Mouse (Mus musculus): ENCODE data around the gene Rnf207.
A peak's percentile ranks its signal among the peaks of the same experiment; 100 is the strongest.

Rnf207 gene

DNA sequence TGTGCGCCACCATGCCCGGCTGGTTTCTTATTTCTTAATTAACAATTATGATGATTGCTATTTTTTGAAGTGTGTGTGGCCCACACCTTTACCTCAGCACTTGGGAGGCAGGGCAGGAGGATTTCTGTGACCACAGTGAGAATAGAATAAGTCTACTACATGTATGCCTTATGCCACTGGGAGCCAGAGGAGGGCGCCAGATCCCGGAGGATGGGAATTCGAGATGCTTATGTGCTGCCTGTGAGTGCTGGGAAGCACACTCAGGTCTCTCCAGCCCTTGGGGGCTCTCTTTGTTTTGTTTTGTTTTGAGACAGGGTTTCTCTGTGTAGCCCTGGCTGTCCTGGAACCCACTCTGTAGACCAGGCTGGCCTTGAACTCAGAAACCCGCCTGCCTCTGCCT is 9.9 kb upstream of the Rnf207 start:
- DNase-seq (ENCODE audit: low spot score in 2 of 2), result no peak

GRCm38 (mm10) chr4:152326543-152326942 is 7.8 kb upstream of the Rnf207 start:
- DNase-seq (ENCODE audit: low spot score in 2 of 2), result no peak

DNA sequence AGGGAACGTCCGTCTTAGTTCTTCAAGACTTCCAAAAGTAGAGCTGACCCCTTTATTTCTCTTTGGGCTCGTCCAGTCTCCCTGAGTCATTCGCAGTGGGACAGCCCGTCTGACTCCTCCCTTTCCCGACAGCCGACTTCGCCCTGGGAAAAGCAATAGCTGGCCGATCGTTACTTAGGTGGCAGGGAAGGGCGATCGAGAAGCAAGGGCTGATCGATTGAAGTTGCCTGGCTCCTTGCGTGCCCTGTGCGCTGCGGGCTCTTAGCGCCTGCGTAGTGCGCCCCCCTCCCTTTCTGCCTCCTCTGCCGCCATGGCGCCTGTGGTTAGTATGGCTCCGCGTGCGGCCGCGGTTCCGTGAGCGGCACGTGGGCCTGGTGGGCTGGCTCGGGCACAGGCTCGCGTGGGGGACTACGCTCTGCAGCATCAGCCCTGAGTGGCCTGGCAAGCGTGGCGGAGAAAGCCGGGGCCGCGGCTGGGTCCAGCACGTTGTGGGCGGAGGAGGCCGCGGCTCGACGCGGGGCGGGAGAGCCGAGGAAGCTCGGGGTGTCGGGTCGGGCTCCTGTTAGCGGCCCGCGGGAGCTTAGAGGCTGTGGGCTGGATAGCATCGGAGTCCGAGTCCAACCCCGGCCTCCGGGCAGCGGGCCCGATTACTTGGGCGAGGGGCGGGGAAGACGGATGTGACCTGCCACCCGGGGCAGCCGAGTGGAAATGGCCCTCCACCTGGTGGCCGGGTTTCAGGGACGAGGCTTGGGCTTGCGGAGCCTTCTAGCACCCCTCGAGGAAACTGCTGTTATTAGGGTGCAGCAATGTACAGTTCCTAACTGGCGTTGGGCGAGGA is 7.0 kb upstream of the Rnf207 start, which contains the start of gene Rpl22:
Gene Rpl22 (plus strand): TSS at position 169 of the 838 bp plus-strand sequence.
- DNase-seq (ENCODE audit: low spot score in 2 of 2), result peak; percentile 97 to 98

GRCm38 (mm10) chr4:152324641-152325562 is 6.1 kb upstream of the Rnf207 start:
- no peak for DNase-seq (ENCODE audit: low spot score in 2 of 2)

DNA sequence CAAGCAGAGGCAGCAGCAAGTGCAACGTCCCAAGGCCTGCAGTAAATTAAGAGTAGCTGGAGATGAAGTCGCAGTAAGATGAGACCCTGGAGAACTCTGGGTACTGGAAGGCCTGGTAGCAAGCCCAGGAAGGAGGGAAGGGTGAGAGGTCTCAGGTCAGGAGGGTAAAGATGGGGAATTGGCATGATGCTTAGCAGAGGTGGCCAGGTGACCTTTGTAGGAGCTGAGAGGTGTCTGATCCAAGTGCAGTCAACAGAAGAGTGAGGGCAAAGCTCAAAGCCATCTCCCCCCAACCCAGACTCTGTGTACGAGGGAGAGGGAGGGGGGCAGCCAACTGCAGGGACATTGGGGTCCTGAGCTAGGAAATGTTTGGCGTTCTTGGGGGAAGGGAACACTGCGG is 2.7 kb upstream of the Rnf207 start:
- DNase-seq (ENCODE audit: low spot score in 2 of 2), result no peak

DNA sequence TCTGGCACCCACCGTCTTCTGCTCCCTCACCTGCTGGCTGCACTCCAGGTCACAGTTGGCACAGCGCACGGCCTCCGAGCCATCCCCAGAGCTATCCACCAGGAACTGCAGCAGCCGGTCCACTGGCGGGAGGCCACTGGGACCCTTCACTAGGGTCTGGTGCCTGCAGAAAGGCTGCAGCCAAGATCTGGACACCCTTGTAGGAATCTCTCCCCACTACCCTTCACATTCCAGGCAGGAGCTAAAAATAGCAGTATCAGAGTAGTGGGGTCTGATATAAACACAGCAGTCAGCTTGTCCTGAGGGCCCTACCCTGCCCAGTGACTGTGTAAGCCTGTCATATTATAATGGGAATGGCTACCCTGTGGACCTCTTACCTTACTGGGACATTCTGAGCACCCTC is 1.2 kb downstream of the Rnf207 start:
- DNase-seq (ENCODE audit: low spot score in 2 of 2), result no peak

DNA sequence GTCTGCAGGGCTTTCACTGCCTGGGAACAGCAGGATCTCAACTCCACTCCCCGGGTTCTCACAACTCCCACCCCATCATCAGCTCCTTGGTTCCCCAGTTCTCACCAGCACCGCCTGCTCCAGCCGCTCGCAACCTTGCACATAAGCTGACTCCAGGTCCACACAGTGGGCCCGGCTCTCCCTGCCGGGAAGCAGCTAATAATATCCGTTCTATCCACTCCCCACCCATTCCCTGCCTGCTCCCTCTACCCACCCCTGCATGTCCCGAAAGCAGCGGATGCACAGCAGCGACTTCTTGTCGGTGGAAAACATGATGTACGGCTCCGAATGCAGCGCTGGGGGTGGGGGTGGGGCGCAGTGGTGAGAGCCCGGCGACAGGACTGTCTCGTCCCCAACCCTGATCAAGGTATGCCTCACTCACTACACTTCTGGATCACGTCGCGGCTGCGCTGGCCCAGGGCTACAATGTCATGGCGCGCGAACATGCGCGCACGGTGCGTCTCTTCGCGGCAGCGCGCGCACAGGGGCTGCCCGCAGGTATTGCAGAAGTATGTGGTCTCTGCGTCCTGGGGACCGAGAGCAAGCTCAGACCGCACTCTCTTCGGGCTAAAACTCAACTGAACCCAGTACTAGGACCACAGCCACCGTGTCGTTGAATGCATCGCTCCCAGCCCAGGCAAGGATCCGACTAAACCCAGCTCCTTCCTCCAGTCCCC is 3.1 kb downstream of the Rnf207 start:
- DNase-seq (ENCODE audit: low spot score in 2 of 2), result no peak

DNA sequence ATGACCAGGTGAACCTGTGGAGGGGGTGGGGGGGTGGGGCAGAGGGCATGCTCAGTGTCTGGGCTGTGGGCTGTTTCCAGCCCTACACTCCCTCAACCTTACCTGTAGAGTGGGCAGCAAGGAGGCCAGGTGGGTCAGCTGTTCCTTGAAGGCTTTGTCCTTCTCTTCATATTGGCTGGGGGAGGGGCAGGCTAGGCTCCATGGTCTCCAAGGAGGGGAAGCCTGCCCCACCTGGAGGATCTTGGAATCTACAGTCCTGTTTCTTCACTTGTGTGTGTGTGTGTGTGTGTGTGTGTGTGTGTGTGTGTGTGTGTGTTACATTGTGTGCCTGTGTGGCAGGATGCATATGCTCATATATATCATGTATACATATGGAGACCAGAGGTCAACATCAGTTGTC is 4.9 kb downstream of the Rnf207 start:
- DNase-seq (ENCODE audit: low spot score in 2 of 2), result peak; percentile 63 to 67

GRCm38 (mm10) chr4:152313211-152313632 is 5.6 kb downstream of the Rnf207 start:
- no peak for DNase-seq (ENCODE audit: low spot score in 2 of 2)

- DNase-seq (ENCODE audit: low spot score in 2 of 2), result no peak
Measured at GRCm38 (mm10) chr4:152312186-152312585, 6.6 kb downstream of the Rnf207 start.

GRCm38 (mm10) chr4:152307542-152307941 is 11.3 kb downstream of the Rnf207 start:
- DNase-seq (ENCODE audit: low spot score in 2 of 2), result no peak

GRCm38 (mm10) chr4:152305991-152306390 is 12.8 kb downstream of the Rnf207 start:
- DNase-seq (ENCODE audit: low spot score in 2 of 2), result no peak

GRCm38 (mm10) chr4:152304685-152305084 is 14.1 kb downstream of the Rnf207 start:
- DNase-seq (ENCODE audit: low spot score in 2 of 2), result no peak

DNA sequence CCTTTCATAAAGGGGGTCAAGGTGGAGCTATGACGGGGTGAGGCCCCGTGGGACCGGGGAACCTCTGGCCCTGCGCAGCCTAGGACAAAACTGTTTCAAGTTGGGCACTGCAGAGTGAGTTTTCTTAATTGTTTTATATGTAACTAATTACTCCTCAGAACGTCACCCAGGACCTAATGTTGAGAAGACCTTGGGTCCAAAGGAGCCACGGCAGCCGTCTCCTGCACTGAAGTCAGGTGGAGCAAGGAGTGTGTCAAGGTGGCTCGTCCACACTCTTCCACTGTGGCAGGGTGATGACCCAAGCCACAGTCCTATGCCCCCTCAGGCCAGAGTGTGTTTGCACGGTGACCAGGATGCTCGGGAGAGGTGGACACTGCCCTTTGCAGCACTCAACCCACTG is 15.6 kb downstream of the Rnf207 start:
- no peak for DNase-seq (ENCODE audit: low spot score in 2 of 2)

DNA sequence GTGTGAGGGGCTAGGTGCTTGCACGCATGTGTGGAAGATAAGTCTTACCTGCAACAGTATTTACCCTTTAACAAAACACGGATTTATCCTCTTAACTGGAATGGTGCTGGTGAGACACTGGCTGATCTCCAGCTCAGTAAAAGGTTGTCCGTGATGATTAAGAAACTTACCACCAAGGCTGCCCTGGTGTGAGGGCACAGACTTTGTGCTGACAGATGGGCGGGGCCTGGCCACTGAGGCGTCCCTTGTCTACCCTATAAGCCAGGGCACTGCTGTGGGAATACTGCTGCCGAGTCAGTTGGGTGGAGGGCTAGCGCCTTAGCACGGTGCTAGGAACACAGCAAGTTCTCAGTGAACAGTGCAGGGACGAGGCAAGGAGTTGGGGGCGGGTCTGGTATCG is 16.8 kb downstream of the Rnf207 start:
- DNase-seq (ENCODE audit: low spot score in 2 of 2), result no peak

DNA sequence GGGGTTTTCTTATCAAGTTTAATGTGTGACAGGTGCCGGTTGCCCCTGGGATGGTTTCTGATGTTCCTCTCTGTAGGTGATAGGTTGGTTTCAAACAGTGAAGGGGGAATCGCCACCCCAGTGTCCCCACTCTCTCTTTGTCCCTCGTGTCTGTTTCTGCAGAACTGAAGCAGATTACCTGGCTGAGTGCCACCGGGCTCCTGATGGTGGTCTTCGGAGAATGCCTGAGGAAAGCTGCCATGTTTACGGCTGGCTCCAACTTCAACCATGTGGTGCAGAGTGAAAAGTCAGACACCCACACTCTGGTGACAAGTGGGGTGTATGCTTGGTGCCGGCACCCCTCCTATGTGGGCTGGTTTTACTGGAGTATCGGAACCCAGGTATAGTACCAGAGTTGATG is 18.4 kb downstream of the Rnf207 start:
- no peak for DNase-seq (ENCODE audit: low spot score in 2 of 2)

- DNase-seq (ENCODE audit: low spot score in 2 of 2), result no peak
Measured at GRCm38 (mm10) chr4:152298836-152299235, 20.0 kb downstream of the Rnf207 start.

DNA sequence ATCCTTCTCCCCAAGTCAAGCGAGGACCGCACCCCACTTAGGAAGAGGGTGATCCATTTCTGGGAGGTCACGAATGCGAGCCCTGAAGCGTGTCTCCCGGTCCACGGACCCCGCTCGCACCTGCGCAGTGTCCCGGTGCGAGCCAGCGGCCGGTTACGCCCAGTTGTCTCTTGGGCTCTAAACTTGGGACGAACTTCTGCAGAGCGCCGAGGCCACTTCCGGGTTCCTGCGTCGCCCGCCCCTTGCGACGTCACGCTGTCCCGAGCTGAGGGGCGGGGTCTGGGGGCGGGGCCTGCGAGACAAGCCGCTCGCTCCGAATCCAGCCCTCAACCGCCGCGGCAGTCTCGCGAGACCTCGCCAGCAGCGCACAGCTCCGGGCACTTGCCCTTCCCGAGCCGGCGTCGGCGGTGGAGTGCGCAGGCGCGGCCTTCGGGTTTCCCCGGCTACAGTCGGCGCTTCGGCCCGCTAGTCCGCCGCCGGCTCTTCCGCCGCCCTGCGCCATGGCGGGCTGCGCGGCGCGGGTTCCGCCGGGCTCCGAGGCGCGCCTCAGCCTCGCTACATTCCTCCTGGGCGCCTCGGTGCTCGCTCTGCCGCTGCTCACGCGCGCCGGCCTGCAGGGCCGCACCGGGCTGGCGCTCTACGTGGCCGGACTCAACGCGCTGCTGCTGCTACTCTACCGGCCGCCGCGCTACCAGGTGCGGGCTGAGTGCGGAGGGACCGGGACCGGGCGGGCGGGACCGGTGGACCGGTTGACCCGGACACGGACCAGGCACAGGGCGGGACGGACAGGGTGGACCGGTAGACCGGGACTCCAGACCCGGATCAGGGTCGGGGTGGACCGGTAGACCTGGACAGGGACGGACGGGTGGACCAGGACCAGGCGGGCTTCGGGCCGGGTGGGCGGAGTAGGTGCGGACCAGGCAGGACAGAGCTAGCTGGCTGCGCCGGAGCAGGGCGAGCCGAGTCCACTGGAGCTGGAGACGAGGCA is 21.6 kb downstream of the Rnf207 start, which contains the start of gene Icmt:
Gene Icmt (plus strand): TSS at position 354 of the 988 bp plus-strand sequence.
- peak; percentile 99 to 100 for DNase-seq (ENCODE audit: low spot score in 2 of 2)

DNA sequence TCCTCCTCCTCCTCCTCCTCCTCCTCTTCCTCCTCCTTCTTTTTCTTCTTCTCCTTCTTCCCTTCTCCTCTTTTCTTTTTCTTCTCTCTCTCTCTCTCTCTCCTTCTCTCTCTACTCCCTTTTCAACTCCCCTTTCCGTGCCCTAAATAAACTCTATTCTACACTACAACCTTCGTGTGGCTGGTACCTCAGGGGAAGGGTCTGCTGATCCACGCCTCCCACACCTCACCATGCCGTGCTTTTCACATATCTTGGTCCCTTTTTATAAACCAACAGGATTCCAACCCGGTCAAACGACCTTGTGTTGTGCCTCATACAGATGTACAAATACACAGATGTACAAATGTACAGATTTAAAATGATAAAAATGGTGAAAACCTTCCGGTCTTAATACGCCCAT is 22.4 kb downstream of the Rnf207 start:
- no peak for DNase-seq (ENCODE audit: low spot score in 2 of 2)

DNA sequence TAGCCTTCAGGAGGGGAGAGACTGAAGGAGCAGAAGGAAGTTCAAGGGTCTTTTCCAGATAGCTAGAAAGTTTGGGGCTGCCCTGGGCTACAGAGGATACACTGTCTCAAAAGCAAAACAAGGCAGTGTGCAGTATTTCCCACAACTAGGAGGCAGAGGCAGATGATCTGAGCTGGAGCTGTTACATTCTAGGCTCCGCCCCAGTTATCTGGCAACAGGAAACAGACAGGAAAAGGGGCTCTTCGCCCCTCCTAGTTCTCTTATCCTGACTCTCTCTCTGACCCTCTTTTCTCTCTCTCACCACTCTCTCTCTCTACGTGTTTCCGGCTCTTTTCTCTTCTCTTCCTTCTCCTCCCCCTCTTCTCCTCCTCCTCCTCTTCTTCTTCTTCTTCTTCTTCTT is 22.9 kb downstream of the Rnf207 start:
- no peak for DNase-seq (ENCODE audit: low spot score in 2 of 2)

Data from right cerebral cortex, postnatal 10 days (tissue).